Mouse (Mus musculus) lung, postnatal 36 days (tissue): ENCODE measurements around the gene Snx6.

ENCODE experiments used
- DNase-seq: peaks from one replicate; pipeline ENCODE4 v3.0.0; 2022; ENCODE audit warnings: mixed read lengths

Gene Snx6

DNA sequence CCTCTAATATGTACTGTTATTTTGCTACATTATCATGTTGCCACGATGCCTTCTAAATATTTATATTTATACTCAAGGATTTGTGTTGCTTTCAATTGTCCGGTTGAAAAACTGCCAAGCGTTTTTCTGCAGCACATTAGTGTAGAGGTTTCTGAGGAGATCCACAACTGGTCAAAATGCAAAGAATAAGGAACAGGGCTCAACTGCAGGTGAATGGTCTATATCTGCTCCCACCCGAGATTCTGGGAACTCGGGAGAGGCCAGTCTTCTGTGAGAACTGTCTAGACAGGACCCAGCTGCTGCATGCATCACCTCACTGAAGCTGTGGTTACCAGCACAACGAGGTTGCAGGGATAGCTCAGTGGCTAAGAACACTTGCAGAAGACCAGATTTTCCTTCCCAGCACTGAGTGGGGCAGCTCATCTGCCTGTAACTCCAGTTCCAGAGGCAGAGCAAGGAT lies 97.7 kb downstream of the Snx6 start:
- DNase-seq, result no peak

DNA sequence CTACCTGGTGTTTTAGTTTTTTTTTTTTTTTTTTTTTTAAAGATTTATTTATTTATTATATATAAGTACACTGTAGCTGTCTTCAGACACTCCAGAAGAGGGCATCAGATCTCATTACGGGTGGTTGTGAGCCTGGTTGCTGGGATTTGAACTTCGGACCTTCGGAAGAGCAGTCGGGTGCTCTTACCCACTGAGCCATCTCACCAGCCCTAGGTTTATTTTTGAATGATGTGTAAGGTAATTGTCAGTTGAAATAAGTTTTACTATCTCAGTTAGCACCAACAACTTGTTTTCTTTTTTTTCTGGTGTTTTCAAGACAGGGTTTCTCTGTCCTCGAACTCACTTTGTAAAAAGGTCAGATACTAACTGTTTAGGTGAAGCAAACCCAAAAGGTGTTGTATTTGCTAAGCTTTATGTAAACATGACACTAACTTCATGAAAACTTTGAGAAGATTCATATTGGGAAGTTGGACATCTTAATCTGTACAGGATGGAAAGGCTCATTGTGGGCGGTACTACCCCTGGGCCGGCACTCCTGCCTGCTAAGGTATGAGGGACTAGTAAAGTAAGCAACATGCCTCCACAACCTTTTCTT lies 98.4 kb downstream of the Snx6 start:
- DNase-seq, result peak; percentile 16
